Mouse (Mus musculus) urinary bladder, postnatal 0 days (tissue): Measurements from ENCODE around the gene Siae. TPM values are rescaled to one million over a fixed set of nuclear protein-coding genes. Genes with fewer than 3 reads are reported as not detected.

Experiments
- polyA plus RNA-seq: library from polyadenylated mRNA; unstranded; fragments of >200 nt; fragmentation: Nextera tagmentation; extraction: Ambion mirVana; gene quantifications from 2 replicates; pipeline ENCODE4 v1.2.1, GENCODE M21; 2015

Siae gene
- 5.3 and 6.4 TPM in 2 replicates for polyA plus RNA-seq

GRCm38 (mm10) chr9:37554838-37555748 is at the start of gene Siae:
TSS of gene Siae (plus strand) at chr9:37555698.

GRCm38 (mm10) chr9:37527396-37528224 is 27.9 kb upstream of the Siae start, which contains the start of gene Esam:
TSS of gene Esam (plus strand) at chr9:37528078.

GRCm38 (mm10) chr9:37539170-37540025 is 16.1 kb upstream of the Siae start, which contains the start of gene Vsig2:
TSS of gene Vsig2 (plus strand) at chr9:37539255.

DNA sequence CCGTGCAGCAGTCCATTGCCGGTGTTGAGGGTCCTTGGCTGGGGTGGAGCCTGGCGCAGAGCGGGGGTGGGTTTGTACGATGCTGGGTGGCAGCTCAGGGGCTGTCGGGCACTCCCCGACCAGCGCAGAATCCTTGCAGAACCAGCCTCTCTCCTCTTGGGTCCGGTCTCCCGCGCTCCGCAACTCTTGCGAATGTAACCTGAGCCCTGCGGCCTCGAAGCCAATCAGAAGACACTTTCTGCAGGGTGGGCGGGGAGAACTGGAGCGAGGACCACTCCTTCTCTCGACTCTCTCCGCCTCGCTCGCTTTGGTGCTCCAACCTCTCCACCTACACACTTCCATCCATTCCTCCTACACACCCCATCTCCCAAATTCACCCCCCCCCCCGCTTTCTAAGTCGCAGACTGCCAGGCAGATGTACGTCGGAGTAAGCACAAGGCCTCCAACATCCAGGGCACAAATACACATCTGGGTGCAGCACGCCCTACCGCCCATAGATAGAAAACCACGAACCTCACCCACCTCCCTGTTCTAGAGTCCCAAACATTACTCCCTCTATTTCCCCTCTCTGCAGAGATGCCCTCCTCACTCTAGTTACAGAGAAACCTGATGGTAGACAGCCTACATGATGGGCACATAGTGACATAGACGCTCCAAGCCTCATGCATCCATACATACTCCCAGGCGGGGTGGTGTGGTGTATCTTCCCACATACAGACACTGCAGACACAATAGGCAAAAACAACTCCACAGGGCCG is 2.8 kb upstream of the Siae start, which contains the start of gene Nrgn:
TSS of gene Nrgn (minus strand) at position 369 of the 758 bp plus-strand sequence.

GRCm38 (mm10) chr9:37613182-37613910 is 57.8 kb downstream of the Siae start, which contains the start of gene Spa17:
TSS of gene Spa17 (minus strand) at chr9:37613722.

DNA sequence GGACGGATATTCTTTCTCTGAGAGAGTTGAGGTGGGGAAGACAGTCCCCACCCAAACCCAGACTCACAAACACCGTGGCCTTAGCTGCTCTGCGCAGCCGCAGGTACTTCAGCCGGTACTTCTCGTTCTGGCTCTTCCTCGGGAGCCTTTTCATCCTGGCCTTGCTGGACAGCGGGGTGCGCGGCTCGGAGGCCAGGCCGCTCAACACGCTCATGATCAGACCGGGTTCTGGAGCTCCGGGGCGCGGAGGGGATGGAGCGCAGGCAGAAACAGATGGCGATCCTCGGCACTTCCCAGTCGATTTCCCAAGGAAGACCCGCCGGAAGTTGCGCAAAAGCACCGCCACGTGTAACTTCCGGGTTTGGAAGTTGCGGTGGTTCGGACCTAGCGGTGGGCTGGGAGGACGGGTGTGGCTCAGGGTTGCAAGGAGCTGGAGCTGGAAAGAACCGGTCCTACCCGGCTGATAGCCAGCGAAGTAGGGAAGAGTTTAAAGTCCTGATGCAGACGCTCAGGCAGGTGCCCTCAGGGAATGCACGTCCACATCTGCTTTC is 101.5 kb downstream of the Siae start, which contains the start of gene Tbrg1:
TSS of gene Tbrg1 (minus strand) at position 382 of the 551 bp plus-strand sequence.

DNA sequence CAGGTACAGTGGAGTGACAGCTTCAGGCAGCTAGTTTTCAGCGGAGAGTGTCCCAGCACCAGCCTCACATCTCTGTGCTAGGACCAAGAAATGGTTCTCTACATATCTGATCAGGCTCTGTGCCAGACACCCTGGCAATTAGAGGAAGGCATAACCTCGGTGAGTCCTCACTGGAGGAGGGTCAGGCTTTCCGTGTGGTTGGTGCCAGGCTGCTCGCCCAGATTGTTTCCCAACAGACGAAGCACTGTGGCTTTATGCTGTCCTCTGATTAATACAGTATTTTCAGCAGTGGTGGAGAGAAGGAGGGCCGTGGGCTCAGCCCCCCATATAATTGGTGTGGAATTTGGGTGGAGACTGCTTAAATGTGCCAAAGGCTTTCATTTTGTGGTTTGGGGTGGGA is 113.6 kb downstream of the Siae start, which contains the start of gene Panx3:
TSS of gene Panx3 (minus strand) at position 121 of the 400 bp plus-strand sequence.

Other genes with a start within 250 kb of the Siae start
- 2.4 and 2.5 TPM in 2 replicates for gene Ccdc15, start 207.3 kb upstream of the Siae start, polyA plus RNA-seq
- gene Hepacam, start 188.3 kb upstream of the Siae start, polyA plus RNA-seq, result 0.04 and 0.06 TPM in 2 replicates
- gene Robo4, start 153.8 kb upstream of the Siae start, polyA plus RNA-seq, result 5.7 and 7.4 TPM in 2 replicates
- not detected in 2 replicates for gene Robo3, start 122.5 kb upstream of the Siae start, polyA plus RNA-seq
- 6.8 and 7.4 TPM in 2 replicates for gene Msantd2, start 66.4 kb upstream of the Siae start, polyA plus RNA-seq
- gene Esam, start 27.6 kb upstream of the Siae start, polyA plus RNA-seq, result 28.9 and 34.3 TPM in 2 replicates
- 94.0 and 94.3 TPM in 2 replicates for gene Vsig2, start 16.4 kb upstream of the Siae start, polyA plus RNA-seq
- gene Nrgn, start 2.8 kb upstream of the Siae start, polyA plus RNA-seq, result 1.6 and 3.7 TPM in 2 replicates
- gene Spa17, start 58.0 kb downstream of the Siae start, polyA plus RNA-seq, result 3.1 and 3.4 TPM in 2 replicates
- 133 and 144 TPM in 2 replicates for gene Tbrg1, start 101.6 kb downstream of the Siae start, polyA plus RNA-seq
- 0.10 TPM in 1 of 2 replicates, not detected in the other for gene Panx3, start 113.5 kb downstream of the Siae start, polyA plus RNA-seq
- gene Olfr160, start 160.6 kb downstream of the Siae start, polyA plus RNA-seq, result not detected in 2 replicates
- gene Olfr874, start 189.4 kb downstream of the Siae start, polyA plus RNA-seq, result not detected in 2 replicates
- not detected in 2 replicates for gene Olfr875, start 216.2 kb downstream of the Siae start, polyA plus RNA-seq
- gene Olfr876, start 247.3 kb downstream of the Siae start, polyA plus RNA-seq, result not detected in 2 replicates